Mouse (Mus musculus) B cell, adult 2 months (primary cell): ENCODE data around the gene Srsf1.
"Not testable (repeated sequence)": the region's sequence is repeated elsewhere in the genome, so short reads cannot be mapped to it uniquely, and the experiment has no call there.

ENCODE experiments used
- DNase-seq, 2 experiments: peaks; one replicate each; pipeline ENCODE4 v3.0.0; 2022

The Srsf1 gene

GRCm38 (mm10) chr11:88044314-88044713 lies 2.9 kb upstream of the Srsf1 start:
- DNase-seq, result no peak

GRCm38 (mm10) chr11:88045159-88045558 lies 2.0 kb upstream of the Srsf1 start:
- not testable (repeated sequence) for DNase-seq

- no peak for DNase-seq
Observed at GRCm38 (mm10) chr11:88045878-88046277, 1.3 kb upstream of the Srsf1 start.

GRCm38 (mm10) chr11:88046323-88046937 lies 743 bp upstream of the Srsf1 start:
- no peak for DNase-seq

GRCm38 (mm10) chr11:88047871-88048531 lies 828 bp downstream of the Srsf1 start:
- DNase-seq, result peak; percentile 70 to 73

GRCm38 (mm10) chr11:88048961-88049670 lies 1.9 kb downstream of the Srsf1 start:
- peak; percentile 45 for DNase-seq

GRCm38 (mm10) chr11:88049732-88050131 lies 2.6 kb downstream of the Srsf1 start:
- no peak for DNase-seq

- no peak for DNase-seq
Observed at GRCm38 (mm10) chr11:88052638-88053037, 5.5 kb downstream of the Srsf1 start.

- DNase-seq, result no peak
Observed at GRCm38 (mm10) chr11:88053821-88054220, 6.6 kb downstream of the Srsf1 start.

- DNase-seq, result peak; percentile 77 to 80
Observed at GRCm38 (mm10) chr11:88054589-88054988, 7.4 kb downstream of the Srsf1 start.

GRCm38 (mm10) chr11:88055777-88056176 lies 8.6 kb downstream of the Srsf1 start:
- DNase-seq, result no peak

GRCm38 (mm10) chr11:88057788-88058187 lies 10.6 kb downstream of the Srsf1 start:
- no peak for DNase-seq

GRCm38 (mm10) chr11:88059141-88059540 lies 12.0 kb downstream of the Srsf1 start:
- DNase-seq, result peak; percentile 50 to 57

GRCm38 (mm10) chr11:88061892-88062625 lies 14.9 kb downstream of the Srsf1 start:
- DNase-seq, result peak; percentile 45 to 54

GRCm38 (mm10) chr11:88065732-88066131 lies 18.6 kb downstream of the Srsf1 start:
- no peak for DNase-seq

- DNase-seq, result no peak
Observed at GRCm38 (mm10) chr11:88067191-88067585, 20.0 kb downstream of the Srsf1 start.

GRCm38 (mm10) chr11:88067586-88068410 lies 20.6 kb downstream of the Srsf1 start, which contains the start of gene Vezf1:
Gene Vezf1 (plus strand): TSS chr11:88068279.
- peak; percentile 78 to 85 for DNase-seq

GRCm38 (mm10) chr11:88068411-88069245 lies 21.5 kb downstream of the Srsf1 start:
- DNase-seq, result peak; percentile 72 to 74

- DNase-seq, result no peak
Observed at GRCm38 (mm10) chr11:88069246-88069570, 22.0 kb downstream of the Srsf1 start.

- peak in 1 of 2 experiments; percentile 21 for DNase-seq
Observed at GRCm38 (mm10) chr11:88070392-88070791, 23.2 kb downstream of the Srsf1 start.

- no peak for DNase-seq
Observed at GRCm38 (mm10) chr11:88071113-88071512, 23.9 kb downstream of the Srsf1 start.
